ENCODE assay signal across 23 mouse cellular contexts in genomic region chr1:20984103-20984502, GRCm38 (mm10). TPM values are rescaled to one million over a fixed set of nuclear protein-coding genes. Genes with fewer than 3 reads are reported as not detected.
DNase-seq lines count a peak whose midpoint lies in the region; ATAC-seq and TF ChIP-seq lines count a peak whose summit lies in the region.
"Had no signal": no experiment of that assay in that cellular context is flagged by ENCODE, and none has a peak within 500 bp of the region (broad histone marks: within the 10 kb centered on the region; RNA-seq: fewer than 3 reads in every experiment).

No protein-coding gene starts in this region.

- WGBS in forebrain, embryonic 13.5 days = 74% methylated on average over 2 of the region's 2 CpGs
- 73% methylated on average over 2 of the region's 2 CpGs for WGBS in forebrain, embryonic 10.5 days
- 81% methylated on average over 2 of the region's 2 CpGs for WGBS in hindbrain, embryonic 11.5 days
- WGBS in hindbrain, embryonic 10.5 days = 79% methylated on average over 2 of the region's 2 CpGs

- no peak overlapping the region for H3K4me2 ChIP-seq in forebrain, embryonic 13.5 days
- H3K4me2 ChIP-seq in hindbrain, embryonic 11.5 days (replicated peaks; ENCODE audit: low read depth, low read length) = no peak overlapping the region
- H3K4me2 ChIP-seq: intestine, embryonic 15.5 days; neural tube, embryonic 13.5 days had no signal

- H3K4me3 ChIP-seq in forebrain, embryonic 13.5 days = no peak overlapping the region
- no peak overlapping the region for H3K4me3 ChIP-seq in forebrain, embryonic 10.5 days
- H3K4me3 ChIP-seq in hindbrain, embryonic 11.5 days (ENCODE audit: low read depth, low read length) = no peak overlapping the region
- H3K4me3 ChIP-seq in hindbrain, embryonic 10.5 days = no peak overlapping the region
- H3K4me3 ChIP-seq in left cerebral cortex, adult 2 months = no peak overlapping the region
- H3K4me3 ChIP-seq: intestine, embryonic 15.5 days; limb, embryonic 10.5 days; neural tube, embryonic 13.5 days had no signal

- 0 out of 2 replicates have a peak, but pooled peaks cover 3% of the 10 kb centered on the region for H3K4me1 ChIP-seq in forebrain, embryonic 13.5 days
- no peaks in the 10 kb centered on the region for H3K4me1 ChIP-seq in forebrain, embryonic 10.5 days
- H3K4me1 ChIP-seq in hindbrain, embryonic 11.5 days (replicated peaks; ENCODE audit: control insufficient read depth, insufficient read depth, low read length) = no peaks in the 10 kb centered on the region
- H3K4me1 ChIP-seq in hindbrain, embryonic 10.5 days (replicated peaks) = peaks cover 10% of the 10 kb centered on the region
- H3K4me1 ChIP-seq: intestine, embryonic 15.5 days; limb, embryonic 10.5 days had no signal

- H3K36me3 ChIP-seq in forebrain, embryonic 13.5 days (ENCODE audit: poor library complexity, severe bottlenecking) = no peaks in the 10 kb centered on the region
- H3K36me3 ChIP-seq in forebrain, embryonic 10.5 days (replicated peaks) = no peaks in the 10 kb centered on the region
- H3K36me3 ChIP-seq in hindbrain, embryonic 11.5 days (ENCODE audit: control insufficient read depth, insufficient read depth, low read length) = no peaks in the 10 kb centered on the region
- H3K36me3 ChIP-seq in hindbrain, embryonic 10.5 days = no peaks in the 10 kb centered on the region
- H3K36me3 ChIP-seq: intestine, embryonic 15.5 days; limb, embryonic 10.5 days; neural tube, embryonic 13.5 days had no signal

- no peak for DNase-seq in forebrain, embryonic 10.5 days (ENCODE audit: extremely low spot score, low spot score)
- no peak for DNase-seq in hindbrain, embryonic 11.5 days (ENCODE audit: low spot score)
- no peak for DNase-seq in hindbrain, embryonic 10.5 days (ENCODE audit: low spot score)
- no peak for DNase-seq in left cerebral cortex, adult 2 months (ENCODE audit: extremely low spot score in 1 of 2, low spot score in 2 of 2)
- no peak for DNase-seq in left cerebral cortex, postnatal 10 days (ENCODE audit: extremely low spot score in 1 of 2, low spot score in 2 of 2)
- peak; percentile 13 for DNase-seq in brain, adult 2 months (ENCODE audit: low read depth, low spot score)
- no peak for DNase-seq in testis, postnatal 10 days (ENCODE audit: low spot score)
- DNase-seq: adrenal gland, postnatal 10 days; cerebellum, adult 11 months; cerebellum, postnatal 25 days; heart, adult 18-20 months; kidney, postnatal 10 days; liver, postnatal 0 days; lung, postnatal 36 days; spleen, adult 18-20 months; thymus, adult 18-20 months; thymus, postnatal 4 days had no signal

- no peaks in the 10 kb centered on the region for H3K27me3 ChIP-seq in forebrain, embryonic 13.5 days
- no peaks in the 10 kb centered on the region for H3K27me3 ChIP-seq in forebrain, embryonic 10.5 days (ENCODE audit: poor library complexity, severe bottlenecking)
- no peaks in the 10 kb centered on the region for H3K27me3 ChIP-seq in hindbrain, embryonic 11.5 days (ENCODE audit: control insufficient read depth, insufficient read depth, low read length)
- H3K27me3 ChIP-seq in hindbrain, embryonic 10.5 days (ENCODE audit: insufficient read depth, poor library complexity, severe bottlenecking) = no peaks in the 10 kb centered on the region
- H3K27me3 ChIP-seq: intestine, embryonic 15.5 days; neural tube, embryonic 13.5 days had no signal

- TF ChIP-seq CTCF in left cerebral cortex, adult 2 months (IDR thresholded peaks at IDR 0.05) = peak; percentile 30

- ATAC-seq in forebrain, embryonic 13.5 days = peak; percentile 23; the same call in 1 of the 2 replicates
- 0 out of 2 replicates have a peak, but pooled peaks have one; percentile 15 for ATAC-seq in hindbrain, embryonic 11.5 days (ENCODE audit: low FRiP score)
- ATAC-seq: activated CD4-positive, CD25-positive, alpha-beta regulatory T cell, adult 4 months; CD4-positive, CD25-positive, alpha-beta regulatory T cell, adult 4 months; intestine, embryonic 15.5 days; liver, postnatal 0 days had no signal

- intact Hi-C loops in left cerebral cortex, adult 2 months (cut with DNase I) = loop anchor here (5.0 kb wide), 1 partner anchor 47 kb away; no protein-coding TSS in a partner anchor
- intact Hi-C loops in left cerebral cortex, postnatal 10 days (cut with DNase I) = loop anchor here (5.0 kb wide), 1 partner anchor 47 kb away; no protein-coding TSS in a partner anchor

- H3K27ac ChIP-seq in forebrain, embryonic 13.5 days = no peak overlapping the region
- no peak overlapping the region for H3K27ac ChIP-seq in forebrain, embryonic 10.5 days
- no peak overlapping the region for H3K27ac ChIP-seq in hindbrain, embryonic 11.5 days (ENCODE audit: low read depth, low read length)
- no peak overlapping the region for H3K27ac ChIP-seq in hindbrain, embryonic 10.5 days
- H3K27ac ChIP-seq in left cerebral cortex, adult 2 months = no peak overlapping the region
- H3K27ac ChIP-seq: intestine, embryonic 15.5 days; limb, embryonic 10.5 days; neural tube, embryonic 13.5 days had no signal

- no peaks in the 10 kb centered on the region for H3K9me3 ChIP-seq in forebrain, embryonic 13.5 days (replicated peaks)
- H3K9me3 ChIP-seq in forebrain, embryonic 10.5 days = no peaks in the 10 kb centered on the region
- H3K9me3 ChIP-seq in hindbrain, embryonic 11.5 days (ENCODE audit: control insufficient read depth, low read length) = no peaks in the 10 kb centered on the region
- H3K9me3 ChIP-seq in hindbrain, embryonic 10.5 days = no peaks in the 10 kb centered on the region
- H3K9me3 ChIP-seq: intestine, embryonic 15.5 days; limb, embryonic 10.5 days; neural tube, embryonic 13.5 days had no signal

- H3K9ac ChIP-seq in forebrain, embryonic 13.5 days = no peak overlapping the region
- H3K9ac ChIP-seq in hindbrain, embryonic 11.5 days (ENCODE audit: low read depth, low read length) = no peak overlapping the region
- H3K9ac ChIP-seq: intestine, embryonic 15.5 days; liver, postnatal 0 days; neural tube, embryonic 13.5 days had no signal

RNA-seq across cellular contexts. Expression of gene Efhc1, which starts 32.7 kb away (rescaled TPM):
- polyA plus RNA-seq in forebrain, embryonic 13.5 days (2015; fragmentation: Nextera tagmentation; extraction: Ambion mirVana) = 1.5 and 2.0 TPM in 2 replicates
- 1.3 and 2.1 TPM in 2 replicates for polyA plus RNA-seq in forebrain, embryonic 10.5 days (2016; fragmentation: Nextera tagmentation; extraction: Ambion mirVana)
- 4.0 and 4.3 TPM in 2 replicates for polyA plus RNA-seq in hindbrain, embryonic 11.5 days (2014; fragmentation: Nextera tagmentation; extraction: Ambion mirVana)
- polyA plus RNA-seq in hindbrain, embryonic 10.5 days (2016; fragmentation: Nextera tagmentation; extraction: Ambion mirVana) = 2.1 and 2.3 TPM in 2 replicates
- total RNA-seq in left cerebral cortex, adult 2 months (2021) = 1 to 10 TPM; 1.3 to 1.9 TPM
- total RNA-seq in left cerebral cortex, postnatal 10 days (2021) = 1 to 10 TPM; 1.4 to 1.7 TPM
